8 mouse cellular contexts compared by ENCODE assay signal in the genomic region with DNA sequence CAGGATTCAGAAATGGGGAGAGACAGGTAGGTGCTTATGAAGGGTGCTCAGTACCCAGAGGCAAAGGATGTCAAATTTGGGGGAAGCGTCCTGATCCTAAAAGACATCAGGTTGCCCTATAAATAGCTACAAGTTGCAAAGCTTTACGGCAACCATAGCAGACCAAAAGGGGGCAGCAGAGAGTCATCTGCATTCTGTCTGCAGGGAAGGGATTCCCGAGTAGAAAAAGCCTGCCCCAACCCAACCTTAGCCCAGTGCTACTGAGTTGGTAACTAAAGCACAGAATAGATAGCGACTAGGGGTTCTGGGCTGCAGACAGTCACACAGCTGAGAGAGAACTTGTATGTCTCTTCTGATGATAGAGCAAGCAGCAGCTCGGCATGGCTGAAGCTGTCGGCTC. TPM values are rescaled to one million over a fixed set of nuclear protein-coding genes. Genes with fewer than 3 reads are reported as not detected.
DNase-seq lines count a peak whose midpoint lies in the region; ATAC-seq lines count a peak whose summit lies in the region.

No protein-coding gene starts in this region.

- peak; percentile 79 for DNase-seq in kidney, adult 18-20 months
- peak; percentile 87 to 93 for DNase-seq in cerebellum, postnatal 36 days
- peak; percentile 87 for DNase-seq in gastrocnemius, adult 18-20 months (ENCODE audit: low spot score)
- peak; percentile 61 to 76 for DNase-seq in left cerebral cortex, postnatal 36 days (ENCODE audit: low spot score in 2 of 2)
- peak; percentile 6 to 22 for DNase-seq in spleen, postnatal 36 days (ENCODE audit: low spot score in 2 of 2)

- no peaks in the 10 kb centered on the region for H3K36me3 ChIP-seq in kidney, embryonic 14.5 days (ENCODE audit: control insufficient read depth, insufficient read depth, low read length)
- no peaks in the 10 kb centered on the region for H3K36me3 ChIP-seq in midbrain, embryonic 15.5 days (replicated peaks)

- H3K27me3 ChIP-seq in kidney, embryonic 14.5 days (ENCODE audit: control insufficient read depth, insufficient read depth, low read length): no peaks in the 10 kb centered on the region
- H3K27me3 ChIP-seq in midbrain, embryonic 15.5 days (replicated peaks): no peaks in the 10 kb centered on the region

- H3K4me3 ChIP-seq in kidney, embryonic 14.5 days (ENCODE audit: low read length): no peak overlapping the region
- no peak overlapping the region for H3K4me3 ChIP-seq in midbrain, embryonic 15.5 days

- no peaks in the 10 kb centered on the region for H3K9me3 ChIP-seq in kidney, embryonic 14.5 days (ENCODE audit: control insufficient read depth, low read length)
- no peaks in the 10 kb centered on the region for H3K9me3 ChIP-seq in midbrain, embryonic 15.5 days

- no peaks in the 10 kb centered on the region for H3K4me1 ChIP-seq in kidney, embryonic 14.5 days (ENCODE audit: control insufficient read depth, insufficient read depth, low read length)
- 0 out of 2 replicates have a peak, but pooled peaks cover 2% of the 10 kb centered on the region for H3K4me1 ChIP-seq in midbrain, embryonic 15.5 days

- no peak for ATAC-seq in kidney, embryonic 14.5 days (ENCODE audit: low FRiP score, low TSS enrichment)
- ATAC-seq in inflammation-experienced regulatory T-cells, adult 6 months: peak; percentile 48
- ATAC-seq in midbrain, embryonic 15.5 days (replicated peaks): peak; percentile 78

- intact Hi-C loops in left cerebral cortex, postnatal 36 days (cut with DNase I): no loop called here

- WGBS in kidney, embryonic 14.5 days: 39% methylated on average over 6 of the region's 6 CpGs
- 33% methylated on average over 6 of the region's 6 CpGs for WGBS in midbrain, embryonic 15.5 days

- H3K27ac ChIP-seq in kidney, embryonic 14.5 days (ENCODE audit: low read depth, low read length): no peak overlapping the region
- H3K27ac ChIP-seq in midbrain, embryonic 15.5 days: no peak overlapping the region

- H3K9ac ChIP-seq in kidney, embryonic 14.5 days (ENCODE audit: low read depth, low read length): no peak overlapping the region
- H3K9ac ChIP-seq in midbrain, embryonic 15.5 days: no peak overlapping the region

- no peak overlapping the region for H3K4me2 ChIP-seq in kidney, embryonic 14.5 days (replicated peaks; ENCODE audit: low read depth, low read length)
- H3K4me2 ChIP-seq in midbrain, embryonic 15.5 days: no peak overlapping the region

RNA-seq across cellular contexts. Expression of a gene that starts 31.0 kb away (rescaled TPM):
- polyA plus RNA-seq in kidney, embryonic 14.5 days (2014; fragmentation: Nextera tagmentation; extraction: Ambion mirVana): 53.6 and 70.3 TPM in 2 replicates
- 10 to 100 TPM; 25.2 to 26.0 TPM for total RNA-seq in gastrocnemius, adult 18-20 months (2021)
- polyA plus RNA-seq in inflammation-experienced regulatory T-cells, adult 6 months (2017; shearing (Covaris generic)): 10 to 100 TPM; 18.6 to 40.0 (median 25.5) TPM
- 10 to 100 TPM; 26.2 to 27.2 TPM for total RNA-seq in left cerebral cortex, postnatal 36 days (2021)
- polyA plus RNA-seq in midbrain, embryonic 15.5 days (2015; fragmentation: Nextera tagmentation; extraction: Ambion mirVana): 38.9 and 41.6 TPM in 2 replicates

RNA-seq across cellular contexts. Expression of a gene that starts 31.0 kb away (rescaled TPM):
- 57.5 and 59.1 TPM in 2 replicates for polyA plus RNA-seq in kidney, embryonic 14.5 days (2014; fragmentation: Nextera tagmentation; extraction: Ambion mirVana)
- 10 to 100 TPM; 24.7 to 25.2 TPM for total RNA-seq in gastrocnemius, adult 18-20 months (2021)
- 10 to 100 TPM; 52.3 to 62.0 (median 56.7) TPM for polyA plus RNA-seq in inflammation-experienced regulatory T-cells, adult 6 months (2017; shearing (Covaris generic))
- 10 to 100 TPM; 31.4 to 33.9 TPM for total RNA-seq in left cerebral cortex, postnatal 36 days (2021)
- polyA plus RNA-seq in midbrain, embryonic 15.5 days (2015; fragmentation: Nextera tagmentation; extraction: Ambion mirVana): 51.2 and 53.2 TPM in 2 replicates

Comparison
In these comparisons a context has a peak if more than half of its experiments do, and no peak if none do; other contexts are left out.
1. DNase-seq: peak in every context shown above with its lines; median percentile 90 in cerebellum, postnatal 36 days; 87 in gastrocnemius, adult 18-20 months; 79 in kidney, adult 18-20 months; 68 in left cerebral cortex, postnatal 36 days; 14 in spleen, postnatal 36 days.